17 mouse cellular contexts compared by ENCODE assay signal in genomic region chr19:43998802-43999527, GRCm38 (mm10). TPM values are rescaled to one million over a fixed set of nuclear protein-coding genes. Genes with fewer than 3 reads are reported as not detected.
"Had no signal": no experiment of that assay in that cellular context is flagged by ENCODE, and none has a peak within 500 bp of the region (broad histone marks: within the 10 kb centered on the region; RNA-seq: fewer than 3 reads in every experiment).

No protein-coding gene starts in this region.

- H3K27ac ChIP-seq: kidney, postnatal 0 days; layer of hippocampus, adult 2 months; limb, embryonic 12.5 days; midbrain, embryonic 13.5 days; neural tube, embryonic 12.5 days had no signal

- H3K27me3 ChIP-seq: limb, embryonic 12.5 days; midbrain, embryonic 13.5 days; neural tube, embryonic 12.5 days had no signal

- H3K36me3 ChIP-seq: limb, embryonic 12.5 days; midbrain, embryonic 13.5 days; neural tube, embryonic 12.5 days had no signal

- H3K9ac ChIP-seq: limb, embryonic 12.5 days; midbrain, embryonic 13.5 days; neural tube, embryonic 12.5 days had no signal

- H3K4me1 ChIP-seq: limb, embryonic 12.5 days; midbrain, embryonic 13.5 days; neural tube, embryonic 12.5 days had no signal

- ATAC-seq: midbrain, embryonic 13.5 days had no signal

- H3K4me3 ChIP-seq: layer of hippocampus, adult 2 months; limb, embryonic 12.5 days; midbrain, embryonic 13.5 days; myocyte; neural tube, embryonic 12.5 days had no signal

- DNase-seq: kidney, adult 11 months; kidney, adult 9 months; kidney, postnatal 4 days; lung, adult 18-20 months; spleen, adult 18-20 months; thymus, adult 2 months; thymus, postnatal 25 days had no signal

- H3K4me2 ChIP-seq: limb, embryonic 12.5 days; midbrain, embryonic 13.5 days; neural tube, embryonic 12.5 days had no signal

- H3K9me3 ChIP-seq: limb, embryonic 12.5 days; midbrain, embryonic 13.5 days; neural tube, embryonic 12.5 days had no signal

RNA-seq across cellular contexts. Expression of gene Cpn1, which starts 12.6 kb away (rescaled TPM):
- total RNA-seq: megakaryocyte-erythroid progenitor cell, adult 5-6 weeks; neutrophil, adult 5-6 weeks had no signal
- polyA plus RNA-seq: myocyte had no signal

RNA-seq across cellular contexts. Expression of gene Cyp2c23, which starts 30.0 kb away (rescaled TPM):
- total RNA-seq: layer of hippocampus, adult 2 months; layer of hippocampus, postnatal 10 days; megakaryocyte-erythroid progenitor cell, adult 5-6 weeks; midbrain, postnatal 0 days; neutrophil, adult 5-6 weeks had no signal
- polyA plus RNA-seq: midbrain, postnatal 0 days; neural tube, embryonic 12.5 days; thymus, adult 2 months had no signal
